ENCODE assay signal across 7 mouse cellular contexts in the genomic region with DNA sequence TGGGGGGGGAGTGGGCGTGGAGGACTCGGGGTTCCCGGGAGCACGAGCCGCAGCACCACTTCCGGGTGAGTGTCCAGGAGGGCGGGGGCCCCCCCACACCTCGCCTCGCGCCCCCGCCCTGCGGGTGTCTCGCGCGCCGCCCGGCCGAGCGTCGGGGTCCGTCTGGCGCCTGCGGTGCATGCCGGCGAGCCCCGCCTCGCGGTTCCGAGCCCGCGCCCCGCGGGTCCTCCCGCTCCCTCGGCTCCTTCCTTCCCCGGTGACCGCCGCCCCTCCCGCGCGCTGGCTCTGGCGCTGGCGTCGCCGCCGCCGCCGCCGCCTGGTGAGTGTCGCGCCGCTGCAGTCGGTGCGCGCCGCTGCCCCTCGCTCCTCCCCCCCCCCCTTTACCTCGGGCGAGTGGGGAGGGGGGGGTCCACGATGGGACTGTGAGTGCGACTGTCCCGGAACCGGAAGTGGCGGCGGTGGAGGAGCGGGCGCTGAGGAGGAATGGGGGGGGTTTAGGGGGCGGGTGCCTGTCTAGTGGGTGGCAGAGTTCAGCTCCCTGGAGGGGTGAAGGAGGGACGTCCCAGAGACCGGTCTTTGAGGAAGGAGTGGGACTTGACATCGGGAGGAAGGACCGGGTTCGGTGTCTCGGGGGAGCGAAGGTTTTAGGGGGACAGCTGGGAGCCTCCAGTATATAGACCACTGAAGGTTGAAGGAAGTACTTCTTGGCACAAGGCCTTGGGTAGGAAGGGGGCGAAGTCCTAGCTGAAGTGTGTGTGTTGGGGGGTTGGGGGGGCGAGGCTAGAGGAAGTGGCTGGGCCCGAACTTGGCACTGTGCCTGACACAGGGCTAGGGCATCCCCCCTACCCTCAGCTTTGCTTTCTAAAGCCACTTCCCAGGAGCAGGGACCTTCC. TPM values are rescaled to one million over a fixed set of nuclear protein-coding genes. Genes with fewer than 3 reads are reported as not detected.
A peak's percentile ranks its signal among the peaks of the same experiment; 100 is the strongest.
DNase-seq lines count a peak whose midpoint lies in the region; ATAC-seq and TF ChIP-seq lines count a peak whose summit lies in the region.

No protein-coding gene starts in this region.

- H3K9me3 ChIP-seq in limb, embryonic 11.5 days (ENCODE audit: control insufficient read depth, low read length): no peaks in the 10 kb centered on the region
- H3K9me3 ChIP-seq in midbrain, embryonic 12.5 days: no peaks in the 10 kb centered on the region

- peak overlapping the region; percentile 57 for H3K4me3 ChIP-seq in cortical plate, adult 2 months (ENCODE audit: insufficient read depth, low read length)
- H3K4me3 ChIP-seq in limb, embryonic 11.5 days (ENCODE audit: low read depth, low read length): peak overlapping the region; percentile 62
- peak overlapping the region; percentile 92 for H3K4me3 ChIP-seq in midbrain, embryonic 12.5 days

- peak overlapping the region; percentile 79 for H3K27ac ChIP-seq in cortical plate, adult 2 months (ENCODE audit: insufficient read depth, low read length)
- H3K27ac ChIP-seq in limb, embryonic 11.5 days (replicated peaks; ENCODE audit: low read depth, low read length): peak overlapping the region; percentile 98
- H3K27ac ChIP-seq in midbrain, embryonic 12.5 days (replicated peaks): peak overlapping the region; percentile 99

- intact Hi-C loops in gastrocnemius, postnatal 14 days (cut with DNase I; ENCODE audit: low total_unique reads): no loop called here

- no peak for TF ChIP-seq CTCF in cortical plate, adult 2 months (IDR thresholded peaks at IDR 0.05; ENCODE audit: extremely low read depth, insufficient read depth, low read length)

- TF ChIP-seq POLR2A in cortical plate, adult 2 months (IDR thresholded peaks at IDR 0.05; ENCODE audit: extremely low read depth, insufficient read depth, low read length): 0 out of 2 replicates have a peak, but pooled peaks have one; percentile 30

- DNase-seq in adrenal gland, adult 2 months: peak; percentile 90
- DNase-seq in gastrocnemius, postnatal 14 days: peak; percentile 90
- peak; percentile 87 for DNase-seq in limb, embryonic 11.5 days (ENCODE audit: low spot score)
- DNase-seq in skeletal muscle tissue, adult 2 months (ENCODE audit: low read depth, low spot score): peak; percentile 83

- WGBS in limb, embryonic 11.5 days: 1% methylated on average over 56 of the region's 78 CpGs
- under 1% methylated on average over 67 of the region's 78 CpGs for WGBS in midbrain, embryonic 12.5 days

- peak; percentile 50 for ATAC-seq in inflammation-experienced regulatory T-cells, adult 6 months
- ATAC-seq in limb, embryonic 11.5 days (ENCODE audit: insufficient number of reproducible peaks, low FRiP score, low TSS enrichment, low read depth): peak; percentile 85
- ATAC-seq in midbrain, embryonic 12.5 days (ENCODE audit: low FRiP score, low read depth): peak; percentile 84

- H3K4me2 ChIP-seq in limb, embryonic 11.5 days (ENCODE audit: low read depth, severe bottlenecking): peak overlapping the region; percentile 85
- H3K4me2 ChIP-seq in midbrain, embryonic 12.5 days (replicated peaks): peak overlapping the region; percentile 85

- H3K27me3 ChIP-seq in limb, embryonic 11.5 days (ENCODE audit: control insufficient read depth, insufficient read depth, low read length): no peaks in the 10 kb centered on the region
- H3K27me3 ChIP-seq in midbrain, embryonic 12.5 days: no peaks in the 10 kb centered on the region

- peak overlapping the region; percentile 88 for H3K9ac ChIP-seq in limb, embryonic 11.5 days (ENCODE audit: low read length)
- H3K9ac ChIP-seq in midbrain, embryonic 12.5 days (replicated peaks): peak overlapping the region; percentile 93

- peaks cover 6% of the 10 kb centered on the region; the same call in 1 of the 2 replicates for H3K36me3 ChIP-seq in limb, embryonic 11.5 days (ENCODE audit: control insufficient read depth, insufficient read depth, low read length)
- H3K36me3 ChIP-seq in midbrain, embryonic 12.5 days: peaks cover 23% of the 10 kb centered on the region; the same call in 1 of the 2 replicates

- H3K4me1 ChIP-seq in cortical plate, adult 2 months (ENCODE audit: control insufficient read depth, insufficient read depth, low read length): peaks cover 3% of the 10 kb centered on the region; the same call in 1 of the 2 replicates
- peaks cover 4% of the 10 kb centered on the region; the same call in 1 of the 2 replicates for H3K4me1 ChIP-seq in limb, embryonic 11.5 days (ENCODE audit: control insufficient read depth, insufficient read depth, low read length)
- H3K4me1 ChIP-seq in midbrain, embryonic 12.5 days: peaks cover 23% of the 10 kb centered on the region

RNA-seq across cellular contexts. Expression of gene Zfp384, which starts 0.5 kb away (rescaled TPM):
- total RNA-seq in adrenal gland, adult 2 months (2021): 10 to 100 TPM; 38.5 to 56.9 TPM
- polyA plus RNA-seq in adrenal gland, adult 2 months (2012; rRNA removed): 70.6 and 98.2 TPM in 2 replicates
- polyA plus RNA-seq in cortical plate, adult 2 months (2012; rRNA removed): 46.9 and 51.6 TPM in 2 replicates
- total RNA-seq in gastrocnemius, postnatal 14 days (2021): 10 to 100 TPM; 20.1 to 20.7 TPM
- 1 to 10 TPM; 4.0 to 7.5 (median 4.0) TPM for polyA plus RNA-seq in inflammation-experienced regulatory T-cells, adult 6 months (2017; shearing (Covaris generic))
- 11.0 and 12.9 TPM in 2 replicates for polyA plus RNA-seq in limb, embryonic 11.5 days (2014; fragmentation: Nextera tagmentation; extraction: Ambion mirVana)
- polyA plus RNA-seq in midbrain, embryonic 12.5 days (2016; fragmentation: Nextera tagmentation; extraction: Ambion mirVana): 18.0 and 20.6 TPM in 2 replicates

RNA-seq across cellular contexts. Expression of gene Pianp, which starts 12.9 kb away (rescaled TPM):
- 1 to 10 TPM in 1 of 2 experiments, under 1 TPM in 1; 0.89 to 2.0 TPM for total RNA-seq in adrenal gland, adult 2 months (2021)
- polyA plus RNA-seq in adrenal gland, adult 2 months (2012; rRNA removed): 4.2 and 9.0 TPM in 2 replicates
- polyA plus RNA-seq in cortical plate, adult 2 months (2012; rRNA removed): 157 and 164 TPM in 2 replicates
- under 1 TPM; 0.16 to 0.72 TPM for total RNA-seq in gastrocnemius, postnatal 14 days (2021)
- polyA plus RNA-seq in inflammation-experienced regulatory T-cells, adult 6 months (2017; shearing (Covaris generic)): under 1 TPM in 2 of 3 experiments, not detected in 1; 0.46 to 0.48 TPM
- polyA plus RNA-seq in limb, embryonic 11.5 days (2014; fragmentation: Nextera tagmentation; extraction: Ambion mirVana): 2.2 and 2.4 TPM in 2 replicates
- polyA plus RNA-seq in midbrain, embryonic 12.5 days (2016; fragmentation: Nextera tagmentation; extraction: Ambion mirVana): 6.7 and 7.7 TPM in 2 replicates

RNA-seq across cellular contexts. Expression of gene Ing4, which starts 30.1 kb away (rescaled TPM):
- 10 to 100 TPM; 51.0 to 60.6 TPM for total RNA-seq in adrenal gland, adult 2 months (2021)
- polyA plus RNA-seq in adrenal gland, adult 2 months (2012; rRNA removed): 35.5 and 37.4 TPM in 2 replicates
- 69.7 and 78.6 TPM in 2 replicates for polyA plus RNA-seq in cortical plate, adult 2 months (2012; rRNA removed)
- 10 to 100 TPM; 29.6 TPM for total RNA-seq in gastrocnemius, postnatal 14 days (2021)
- 10 to 100 TPM; 39.9 to 61.7 (median 46.2) TPM for polyA plus RNA-seq in inflammation-experienced regulatory T-cells, adult 6 months (2017; shearing (Covaris generic))
- polyA plus RNA-seq in limb, embryonic 11.5 days (2014; fragmentation: Nextera tagmentation; extraction: Ambion mirVana): 128 and 134 TPM in 2 replicates
- polyA plus RNA-seq in midbrain, embryonic 12.5 days (2016; fragmentation: Nextera tagmentation; extraction: Ambion mirVana): 163 and 171 TPM in 2 replicates

RNA-seq across cellular contexts. Expression of gene Acrbp, which starts 40.1 kb away (rescaled TPM):
- total RNA-seq in adrenal gland, adult 2 months (2021): 10 to 100 TPM in 1 of 2 experiments, 1 to 10 TPM in 1; 4.4 to 12.2 TPM
- 14.0 and 15.9 TPM in 2 replicates for polyA plus RNA-seq in adrenal gland, adult 2 months (2012; rRNA removed)
- 17.3 and 19.4 TPM in 2 replicates for polyA plus RNA-seq in cortical plate, adult 2 months (2012; rRNA removed)
- total RNA-seq in gastrocnemius, postnatal 14 days (2021): 1 to 10 TPM; 1.4 to 2.5 TPM
- 10 to 100 TPM in 2 of 3 experiments, 1 to 10 TPM in 1; 5.6 to 23.2 (median 17.7) TPM for polyA plus RNA-seq in inflammation-experienced regulatory T-cells, adult 6 months (2017; shearing (Covaris generic))
- polyA plus RNA-seq in limb, embryonic 11.5 days (2014; fragmentation: Nextera tagmentation; extraction: Ambion mirVana): 13.3 and 16.1 TPM in 2 replicates
- polyA plus RNA-seq in midbrain, embryonic 12.5 days (2016; fragmentation: Nextera tagmentation; extraction: Ambion mirVana): 18.0 and 18.9 TPM in 2 replicates

RNA-seq across cellular contexts. Expression of gene Cops7a, which starts 44.1 kb away (rescaled TPM):
- total RNA-seq in adrenal gland, adult 2 months (2021): 100 to 1,000 TPM; 128 to 152 TPM
- 220 and 384 TPM in 2 replicates for polyA plus RNA-seq in adrenal gland, adult 2 months (2012; rRNA removed)
- 279 and 280 TPM in 2 replicates for polyA plus RNA-seq in cortical plate, adult 2 months (2012; rRNA removed)
- 100 to 1,000 TPM in 1 of 2 experiments, 10 to 100 TPM in 1; 99.1 to 100 TPM for total RNA-seq in gastrocnemius, postnatal 14 days (2021)
- 10 to 100 TPM; 36.7 to 65.7 (median 62.6) TPM for polyA plus RNA-seq in inflammation-experienced regulatory T-cells, adult 6 months (2017; shearing (Covaris generic))
- 126 and 129 TPM in 2 replicates for polyA plus RNA-seq in limb, embryonic 11.5 days (2014; fragmentation: Nextera tagmentation; extraction: Ambion mirVana)
- polyA plus RNA-seq in midbrain, embryonic 12.5 days (2016; fragmentation: Nextera tagmentation; extraction: Ambion mirVana): 100 and 105 TPM in 2 replicates

Comparison
In these comparisons a context has a peak if more than half of its experiments do, and no peak if none do; other contexts are left out.
1. Peak in every context shown above with its lines: DNase-seq, ATAC-seq, H3K4me3 ChIP-seq and H3K27ac ChIP-seq.
2. RNA of gene Pianp, which starts 12.9 kb away (polyA plus RNA-seq): 157 to 164 TPM in cortical plate, adult 2 months; 6.7 to 7.7 TPM in midbrain, embryonic 12.5 days, 4.2 to 9.0 TPM in adrenal gland, adult 2 months, 2.2 to 2.4 TPM in limb, embryonic 11.5 days and 0.46 to 0.48 TPM in inflammation-experienced regulatory T-cells, adult 6 months; every median in the first group is over 10 times any median in the second.